Mouse (Mus musculus): Measurements from ENCODE around the gene Klrd1. TPM values are rescaled to one million over a fixed set of nuclear protein-coding genes. Genes with fewer than 3 reads are reported as not detected.

Gene Klrd1
- 0.54 and 0.77 TPM in 2 replicates for total RNA-seq (2023)

GRCm38 (mm10) chr6:129591508-129591907 is at the start of gene Klrd1:
Gene Klrd1, plus strand, starts transcription at chr6:129591782.

GRCm38 (mm10) chr6:129577605-129578004 is 14.0 kb upstream of the Klrd1 start, which contains the start of gene Klre1:
Gene Klre1, plus strand, starts transcription at chr6:129577905.

GRCm38 (mm10) chr6:129623735-129624134 is 32.2 kb downstream of the Klrd1 start, which contains the start of gene Klrk1:
Gene Klrk1, minus strand, starts transcription at chr6:129623864.

GRCm38 (mm10) chr6:129643237-129643636 is 51.7 kb downstream of the Klrd1 start, which contains the start of gene Klrc3:
Gene Klrc3, minus strand, starts transcription at chr6:129643337.

Other genes with a start within 250 kb of the Klrd1 start
- gene Clec12a, start 249.1 kb upstream of the Klrd1 start, total RNA-seq (2023): 157 TPM in 2 replicates
- gene Clec12b, start 205.9 kb upstream of the Klrd1 start, total RNA-seq (2023): not detected in 2 replicates
- 12.0 and 13.0 TPM in 2 replicates for gene Clec1b, start 194.5 kb upstream of the Klrd1 start, total RNA-seq (2023)
- gene Clec9a, start 182.9 kb upstream of the Klrd1 start, total RNA-seq (2023): 0.92 and 2.7 TPM in 2 replicates
- 0.23 and 0.57 TPM in 2 replicates for gene Clec1a, start 139.8 kb upstream of the Klrd1 start, total RNA-seq (2023)
- 35.0 and 36.3 TPM in 2 replicates for gene Olr1, start 84.6 kb upstream of the Klrd1 start, total RNA-seq (2023)
- gene Tmem52b, start 79.2 kb upstream of the Klrd1 start, total RNA-seq (2023): 0.91 and 1.1 TPM in 2 replicates
- gene Gabarapl1, start 58.6 kb upstream of the Klrd1 start, total RNA-seq (2023): 27.8 and 30.0 TPM in 2 replicates
- not detected in 2 replicates for gene Klre1, start 13.9 kb upstream of the Klrd1 start, total RNA-seq (2023)
- gene Klrk1, start 32.1 kb downstream of the Klrd1 start, total RNA-seq (2023): 0.36 and 0.57 TPM in 2 replicates
- gene Klrc3, start 51.6 kb downstream of the Klrd1 start, total RNA-seq (2023): not detected in 2 replicates
- gene Klrc2, start 68.9 kb downstream of the Klrd1 start, total RNA-seq (2023): not detected in 2 replicates
- gene Klrc1, start 87.2 kb downstream of the Klrd1 start, total RNA-seq (2023): not detected in 2 replicates
- gene Klri1, start 125.3 kb downstream of the Klrd1 start, total RNA-seq (2023): not detected in 2 replicates
- gene Klri2, start 148.7 kb downstream of the Klrd1 start, total RNA-seq (2023): not detected in 2 replicates
- not detected in 2 replicates for gene Gm156, start 192.5 kb downstream of the Klrd1 start, total RNA-seq (2023)